ENCODE assay signal across 8 mouse cellular contexts in the genomic region with DNA sequence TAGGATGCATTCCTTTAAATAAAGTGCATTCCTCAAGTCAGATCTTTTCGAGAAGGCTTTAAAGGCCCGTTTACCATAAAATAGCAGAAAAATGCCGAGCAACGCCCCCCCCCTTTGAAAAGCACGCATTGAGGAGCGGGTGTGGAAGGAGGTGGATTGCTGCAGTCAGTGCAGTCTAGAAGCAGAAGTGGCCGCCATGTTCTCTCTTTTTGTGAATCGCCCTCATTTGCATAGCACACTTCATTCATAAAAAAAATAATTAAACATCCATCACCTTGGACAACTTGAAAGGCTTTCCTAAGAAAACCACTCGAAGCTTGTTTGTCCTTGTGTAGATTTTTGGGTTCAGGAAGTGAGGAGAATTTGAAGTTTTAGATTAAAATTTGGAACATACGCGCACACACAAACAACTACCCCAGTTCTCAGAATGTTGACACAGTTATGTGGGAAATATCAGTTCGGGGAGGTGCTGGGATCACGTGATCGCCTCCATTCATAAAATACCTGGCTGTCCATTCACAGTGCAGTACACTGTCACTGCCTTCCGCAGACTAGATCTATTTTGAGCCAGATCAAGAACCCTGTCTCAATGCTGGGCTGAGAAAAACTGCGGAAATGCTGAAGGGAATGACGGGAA. TPM values are rescaled to one million over a fixed set of nuclear protein-coding genes. Genes with fewer than 3 reads are reported as not detected.
DNase-seq lines count a peak whose midpoint lies in the region; ATAC-seq and TF ChIP-seq lines count a peak whose summit lies in the region.

No protein-coding gene starts in this region.

- peaks cover 3% of the 10 kb centered on the region; the same call in 1 of the 2 replicates for H3K4me1 ChIP-seq in forebrain, embryonic 11.5 days (replicated peaks; ENCODE audit: control insufficient read depth, insufficient read depth, low read length)
- peaks cover 14% of the 10 kb centered on the region for H3K4me1 ChIP-seq in hindbrain, embryonic 12.5 days

- no peak for TF ChIP-seq CTCF in left cerebral cortex, adult 2 months (IDR thresholded peaks at IDR 0.05)

- H3K36me3 ChIP-seq in forebrain, embryonic 11.5 days (ENCODE audit: control insufficient read depth, insufficient read depth, low read length): no peaks in the 10 kb centered on the region
- H3K36me3 ChIP-seq in hindbrain, embryonic 12.5 days: no peaks in the 10 kb centered on the region

- no peak overlapping the region for H3K27ac ChIP-seq in forebrain, embryonic 11.5 days (ENCODE audit: low read depth, low read length)
- H3K27ac ChIP-seq in hindbrain, embryonic 12.5 days: no peak overlapping the region
- H3K27ac ChIP-seq in left cerebral cortex, adult 2 months: peak overlapping the region; percentile 100

- H3K9me3 ChIP-seq in forebrain, embryonic 11.5 days (ENCODE audit: control insufficient read depth, low read length): no peaks in the 10 kb centered on the region
- H3K9me3 ChIP-seq in hindbrain, embryonic 12.5 days (replicated peaks): no peaks in the 10 kb centered on the region

- H3K4me3 ChIP-seq in forebrain, embryonic 11.5 days (ENCODE audit: low read depth, low read length): peak overlapping the region; percentile 92
- H3K4me3 ChIP-seq in hindbrain, embryonic 12.5 days: peak overlapping the region; percentile 99
- H3K4me3 ChIP-seq in left cerebral cortex, adult 2 months: peak overlapping the region; percentile 93

- H3K9ac ChIP-seq in forebrain, embryonic 11.5 days (ENCODE audit: low read length): peak overlapping the region; percentile 95; the same call in 1 of the 2 replicates
- peak overlapping the region; percentile 99 for H3K9ac ChIP-seq in hindbrain, embryonic 12.5 days

- ATAC-seq in forebrain, embryonic 11.5 days (replicated peaks; ENCODE audit: low FRiP score): peak; percentile 38; the same call in 1 of the 2 replicates
- ATAC-seq in hindbrain, embryonic 12.5 days (ENCODE audit: low FRiP score): peak; percentile 61
- peak; percentile 47 for ATAC-seq in megakaryocyte, adult 5-6 weeks (ENCODE audit: poor library complexity, severe bottlenecking)

- no peaks in the 10 kb centered on the region for H3K27me3 ChIP-seq in forebrain, embryonic 11.5 days (ENCODE audit: control insufficient read depth, insufficient read depth, low read length)
- no peaks in the 10 kb centered on the region for H3K27me3 ChIP-seq in hindbrain, embryonic 12.5 days

- 13% methylated on average over 17 of the region's 17 CpGs for WGBS in forebrain, embryonic 11.5 days
- 7% methylated on average over 17 of the region's 17 CpGs for WGBS in hindbrain, embryonic 12.5 days

- intact Hi-C loops in gastrocnemius, postnatal 36 days (cut with DNase I): loop anchor here (5.0 kb wide), 1 partner anchor 221 kb away; no protein-coding TSS in a partner anchor
- intact Hi-C loops in left cerebral cortex, adult 2 months (cut with DNase I): loop anchor here (5.0 kb wide), 2 partner anchors 86 to 109 kb away; no protein-coding TSS in a partner anchor

- peak overlapping the region; percentile 69 for H3K4me2 ChIP-seq in forebrain, embryonic 11.5 days (ENCODE audit: low read depth, low read length, severe bottlenecking)
- peak overlapping the region; percentile 73 for H3K4me2 ChIP-seq in hindbrain, embryonic 12.5 days (replicated peaks)

- DNase-seq in gastrocnemius, postnatal 10 days: peak; percentile 17
- DNase-seq in gastrocnemius, postnatal 36 days: no peak
- DNase-seq in c-Kit-positive CD71-positive TER-119-positive erythroid progenitor cells, embryonic 14.5 days (ENCODE audit: low spot score): peak; percentile 83
- DNase-seq in forebrain, embryonic 11.5 days (ENCODE audit: low spot score): peak; percentile 68
- DNase-seq in left cerebral cortex, adult 2 months (ENCODE audit: extremely low spot score in 1 of 2, low spot score in 2 of 2): peak; percentile 25 to 43
- DNase-seq in right cerebral cortex, postnatal 14 days: peak; percentile 40

RNA-seq across cellular contexts. Expression of a gene that starts 1.6 kb away (rescaled TPM):
- total RNA-seq in gastrocnemius, postnatal 10 days (2021): 10 to 100 TPM; 22.7 to 28.4 TPM
- total RNA-seq in gastrocnemius, postnatal 36 days (2021): 1 to 10 TPM; 6.5 to 6.8 TPM
- 20.8 and 21.8 TPM in 2 replicates for polyA plus RNA-seq in forebrain, embryonic 11.5 days (2014; fragmentation: Nextera tagmentation; extraction: Ambion mirVana)
- 21.0 and 23.4 TPM in 2 replicates for polyA plus RNA-seq in hindbrain, embryonic 12.5 days (2016; fragmentation: Nextera tagmentation; extraction: Ambion mirVana)
- total RNA-seq in left cerebral cortex, adult 2 months (2021): 100 to 1,000 TPM; 164 to 174 TPM
- total RNA-seq in megakaryocyte, adult 5-6 weeks (2015): 10.7 and 13.4 TPM in 2 replicates
- 12.5 and 13.9 TPM in 2 replicates for total RNA-seq in megakaryocyte, adult 5-6 weeks (2017)

Comparison
In these comparisons a context has a peak if more than half of its experiments do, and no peak if none do; other contexts are left out.
1. DNase-seq: peak in gastrocnemius, postnatal 10 days (single experiment), c-Kit-positive CD71-positive TER-119-positive erythroid progenitor cells, embryonic 14.5 days (single experiment), forebrain, embryonic 11.5 days (single experiment), left cerebral cortex, adult 2 months (2 of 2) and right cerebral cortex, postnatal 14 days (single experiment); none in gastrocnemius, postnatal 36 days (0 of 2).
2. RNA of a gene that starts 1.6 kb away (total RNA-seq): 164 to 174 TPM in left cerebral cortex, adult 2 months; 22.7 to 28.4 TPM in gastrocnemius, postnatal 10 days, 10.7 to 13.9 TPM in megakaryocyte, adult 5-6 weeks and 6.5 to 6.8 TPM in gastrocnemius, postnatal 36 days; every median in the first group is over 4 times any median in the second.
3. Peak in every context shown above with its lines, with median percentiles within 50 percentile points of each other: ATAC-seq and H3K4me3 ChIP-seq.